Mouse (Mus musculus): ENCODE data around the gene Gm10282. TPM values are rescaled to one million over a fixed set of nuclear protein-coding genes. Genes with fewer than 3 reads are reported as not detected.
A peak's percentile ranks its signal among the peaks of the same experiment; 100 is the strongest.

Gene Gm10282
- polyA plus RNA-seq, 1 experiment from 2014 or later: 19.2 TPM

GRCm38 (mm10) chr8:72261872-72262271 lies 43.2 kb downstream of the Gm10282 start:
- Histone ChIP-seq H3K9ac (ENCODE audit: low read length) (no peak overlapping the region), H3K4me2 (ENCODE audit: low read depth, low read length) (no peak overlapping the region), H3K36me3 (ENCODE audit: control insufficient read depth, insufficient read depth, low read length) (no peaks in the 10 kb centered on the region), H3K27ac (ENCODE audit: low read length) (no peak overlapping the region), H3K4me1 (ENCODE audit: control insufficient read depth, insufficient read depth, low read length) (no peaks in the 10 kb centered on the region), H3K4me3 (replicated peaks; ENCODE audit: low read length) (no peak overlapping the region), H3K9me3 (replicated peaks; ENCODE audit: control insufficient read depth, low read length) (no peaks in the 10 kb centered on the region), H3K27me3 (ENCODE audit: control insufficient read depth, insufficient read depth, low read length) (no peaks in the 10 kb centered on the region)
- 51% methylated on average over 5 of the region's 5 CpGs for WGBS
- no peak for ATAC-seq (ENCODE audit: insufficient read depth, low FRiP score)

- no peak overlapping the region for H3K27ac ChIP-seq (ENCODE audit: low read length)
- H3K9me3 ChIP-seq (replicated peaks; ENCODE audit: control insufficient read depth, low read length): no peaks in the 10 kb centered on the region
- no peaks in the 10 kb centered on the region for H3K36me3 ChIP-seq (ENCODE audit: control insufficient read depth, insufficient read depth, low read length)
- no peak overlapping the region for H3K4me3 ChIP-seq (replicated peaks; ENCODE audit: low read length)
- H3K9ac ChIP-seq (ENCODE audit: low read length): no peak overlapping the region
- H3K4me2 ChIP-seq (ENCODE audit: low read depth, low read length): no peak overlapping the region
- H3K27me3 ChIP-seq (ENCODE audit: control insufficient read depth, insufficient read depth, low read length): no peaks in the 10 kb centered on the region
- no peaks in the 10 kb centered on the region for H3K4me1 ChIP-seq (ENCODE audit: control insufficient read depth, insufficient read depth, low read length)
- ATAC-seq (ENCODE audit: insufficient read depth, low FRiP score): no peak
These were observed 43.6 kb downstream of the Gm10282 start for GRCm38 (mm10) chr8:72261431-72261830.

GRCm38 (mm10) chr8:72261019-72261418 lies 44.0 kb downstream of the Gm10282 start:
- Histone ChIP-seq H3K9me3 (replicated peaks; ENCODE audit: control insufficient read depth, low read length) (no peaks in the 10 kb centered on the region), H3K27ac (ENCODE audit: low read length) (no peak overlapping the region), H3K4me2 (ENCODE audit: low read depth, low read length) (no peak overlapping the region), H3K9ac (ENCODE audit: low read length) (no peak overlapping the region), H3K36me3 (ENCODE audit: control insufficient read depth, insufficient read depth, low read length) (no peaks in the 10 kb centered on the region), H3K4me1 (ENCODE audit: control insufficient read depth, insufficient read depth, low read length) (no peaks in the 10 kb centered on the region), H3K27me3 (ENCODE audit: control insufficient read depth, insufficient read depth, low read length) (no peaks in the 10 kb centered on the region), H3K4me3 (replicated peaks; ENCODE audit: low read length) (no peak overlapping the region)
- WGBS: 35% methylated on average over 2 of the region's 2 CpGs
- peak; percentile 42; the same call in 1 of the 2 replicates for ATAC-seq (ENCODE audit: insufficient read depth, low FRiP score)

- H3K9ac ChIP-seq (ENCODE audit: low read length): no peak overlapping the region
- no peaks in the 10 kb centered on the region for H3K27me3 ChIP-seq (ENCODE audit: control insufficient read depth, insufficient read depth, low read length)
- 64% methylated on average over 4 of the region's 4 CpGs for WGBS
- no peak overlapping the region for H3K4me3 ChIP-seq (replicated peaks; ENCODE audit: low read length)
- H3K4me2 ChIP-seq (ENCODE audit: low read depth, low read length): no peak overlapping the region
- ATAC-seq (ENCODE audit: insufficient read depth, low FRiP score): no peak
- no peak overlapping the region for H3K27ac ChIP-seq (ENCODE audit: low read length)
- H3K4me1 ChIP-seq (ENCODE audit: control insufficient read depth, insufficient read depth, low read length): no peaks in the 10 kb centered on the region
- H3K9me3 ChIP-seq (replicated peaks; ENCODE audit: control insufficient read depth, low read length): no peaks in the 10 kb centered on the region
- no peaks in the 10 kb centered on the region for H3K36me3 ChIP-seq (ENCODE audit: control insufficient read depth, insufficient read depth, low read length)
These were observed 44.5 kb downstream of the Gm10282 start for GRCm38 (mm10) chr8:72260585-72260984.

GRCm38 (mm10) chr8:72259862-72260261 lies 45.2 kb downstream of the Gm10282 start:
- ATAC-seq (ENCODE audit: insufficient read depth, low FRiP score): no peak
- no peak overlapping the region for H3K4me3 ChIP-seq (replicated peaks; ENCODE audit: low read length)
- no peak overlapping the region for H3K4me2 ChIP-seq (ENCODE audit: low read depth, low read length)
- no peaks in the 10 kb centered on the region for H3K36me3 ChIP-seq (ENCODE audit: control insufficient read depth, insufficient read depth, low read length)
- 48% methylated on average over 2 of the region's 2 CpGs for WGBS
- H3K27me3 ChIP-seq (ENCODE audit: control insufficient read depth, insufficient read depth, low read length): no peaks in the 10 kb centered on the region
- H3K27ac ChIP-seq (ENCODE audit: low read length): no peak overlapping the region
- H3K4me1 ChIP-seq (ENCODE audit: control insufficient read depth, insufficient read depth, low read length): no peaks in the 10 kb centered on the region
- no peak overlapping the region for H3K9ac ChIP-seq (ENCODE audit: low read length)
- no peaks in the 10 kb centered on the region for H3K9me3 ChIP-seq (replicated peaks; ENCODE audit: control insufficient read depth, low read length)

- no peaks in the 10 kb centered on the region for H3K4me1 ChIP-seq (ENCODE audit: control insufficient read depth, insufficient read depth, low read length)
- no peaks in the 10 kb centered on the region for H3K9me3 ChIP-seq (replicated peaks; ENCODE audit: control insufficient read depth, low read length)
- no peak overlapping the region for H3K9ac ChIP-seq (ENCODE audit: low read length)
- no peak overlapping the region for H3K4me3 ChIP-seq (replicated peaks; ENCODE audit: low read length)
- WGBS: 76% methylated on average over 1 of the region's 1 CpGs
- no peaks in the 10 kb centered on the region for H3K36me3 ChIP-seq (ENCODE audit: control insufficient read depth, insufficient read depth, low read length)
- H3K4me2 ChIP-seq (ENCODE audit: low read depth, low read length): no peak overlapping the region
- H3K27me3 ChIP-seq (ENCODE audit: control insufficient read depth, insufficient read depth, low read length): no peaks in the 10 kb centered on the region
- no peak for ATAC-seq (ENCODE audit: insufficient read depth, low FRiP score)
- H3K27ac ChIP-seq (ENCODE audit: low read length): no peak overlapping the region
These were observed 47.2 kb downstream of the Gm10282 start for GRCm38 (mm10) chr8:72257902-72258238.

- Histone ChIP-seq H3K27ac (ENCODE audit: low read length) (no peak overlapping the region), H3K4me1 (ENCODE audit: control insufficient read depth, insufficient read depth, low read length) (no peaks in the 10 kb centered on the region), H3K27me3 (ENCODE audit: control insufficient read depth, insufficient read depth, low read length) (no peaks in the 10 kb centered on the region), H3K4me3 (replicated peaks; ENCODE audit: low read length) (no peak overlapping the region), H3K9me3 (replicated peaks; ENCODE audit: control insufficient read depth, low read length) (no peaks in the 10 kb centered on the region), H3K9ac (ENCODE audit: low read length) (no peak overlapping the region), H3K36me3 (ENCODE audit: control insufficient read depth, insufficient read depth, low read length) (0 out of 2 replicates have a peak, but pooled peaks cover under 1% of the 10 kb centered on the region), H3K4me2 (ENCODE audit: low read depth, low read length) (no peak overlapping the region)
- 49% methylated on average over 7 of the region's 7 CpGs for WGBS
- ATAC-seq (ENCODE audit: insufficient read depth, low FRiP score): 0 out of 2 replicates have a peak, but pooled peaks have one; percentile 7
These were observed 47.7 kb downstream of the Gm10282 start for GRCm38 (mm10) chr8:72257171-72257901.

Other genes starting within 250 kb of the Gm10282 start
- gene Olfr373, start 222.1 kb downstream of the Gm10282 start, polyA plus RNA-seq (2015; fragmentation: Nextera tagmentation; extraction: Ambion mirVana): 0.03 TPM in 1 of 2 replicates, not detected in the other
- gene Olfr374, start 198.2 kb downstream of the Gm10282 start, polyA plus RNA-seq (2015; fragmentation: Nextera tagmentation; extraction: Ambion mirVana): 0.06 TPM in 1 of 2 replicates, not detected in the other
- 617 and 647 TPM in 2 replicates for gene Tpm4, start 170.3 kb downstream of the Gm10282 start, polyA plus RNA-seq (2015; fragmentation: Nextera tagmentation; extraction: Ambion mirVana)
- 127 and 155 TPM in 2 replicates for gene Rab8a, start 144.1 kb downstream of the Gm10282 start, polyA plus RNA-seq (2015; fragmentation: Nextera tagmentation; extraction: Ambion mirVana)
- gene Hsh2d, start 115.6 kb downstream of the Gm10282 start, polyA plus RNA-seq (2015; fragmentation: Nextera tagmentation; extraction: Ambion mirVana): 1.4 and 2.0 TPM in 2 replicates
- gene Cib3, start 92.4 kb downstream of the Gm10282 start, polyA plus RNA-seq (2015; fragmentation: Nextera tagmentation; extraction: Ambion mirVana): not detected in 2 replicates
- not detected in 2 replicates for gene Gm11034, start 91.6 kb downstream of the Gm10282 start, polyA plus RNA-seq (2015; fragmentation: Nextera tagmentation; extraction: Ambion mirVana)
- 72.7 and 73.7 TPM in 2 replicates for gene Fam32a, start 85.5 kb downstream of the Gm10282 start, polyA plus RNA-seq (2015; fragmentation: Nextera tagmentation; extraction: Ambion mirVana)
- gene Ap1m1, start 65.2 kb downstream of the Gm10282 start, polyA plus RNA-seq (2015; fragmentation: Nextera tagmentation; extraction: Ambion mirVana): 90.3 and 97.1 TPM in 2 replicates
- gene Klf2, start 13.8 kb upstream of the Gm10282 start, polyA plus RNA-seq (2015; fragmentation: Nextera tagmentation; extraction: Ambion mirVana): 3.8 and 4.0 TPM in 2 replicates
- gene Eps15l1, start 116.2 kb upstream of the Gm10282 start, polyA plus RNA-seq (2015; fragmentation: Nextera tagmentation; extraction: Ambion mirVana): 52.6 and 54.2 TPM in 2 replicates
- 3.7 and 4.7 TPM in 2 replicates for gene Calr3, start 138.6 kb upstream of the Gm10282 start, polyA plus RNA-seq (2015; fragmentation: Nextera tagmentation; extraction: Ambion mirVana)
- 13.5 and 13.7 TPM in 2 replicates for gene 1700030K09Rik, start 138.6 kb upstream of the Gm10282 start, polyA plus RNA-seq (2015; fragmentation: Nextera tagmentation; extraction: Ambion mirVana)
- gene Cherp, start 170.0 kb upstream of the Gm10282 start, polyA plus RNA-seq (2015; fragmentation: Nextera tagmentation; extraction: Ambion mirVana): 45.6 and 49.4 TPM in 2 replicates
- 6.6 and 6.8 TPM in 2 replicates for gene Slc35e1, start 187.4 kb upstream of the Gm10282 start, polyA plus RNA-seq (2015; fragmentation: Nextera tagmentation; extraction: Ambion mirVana)
- gene Med26, start 243.0 kb upstream of the Gm10282 start, polyA plus RNA-seq (2015; fragmentation: Nextera tagmentation; extraction: Ambion mirVana): 13.2 and 14.7 TPM in 2 replicates

All from stomach, embryonic 16.5 days (tissue).